Mouse (Mus musculus): ENCODE data around the gene Cks2.

Gene Cks2

DNA sequence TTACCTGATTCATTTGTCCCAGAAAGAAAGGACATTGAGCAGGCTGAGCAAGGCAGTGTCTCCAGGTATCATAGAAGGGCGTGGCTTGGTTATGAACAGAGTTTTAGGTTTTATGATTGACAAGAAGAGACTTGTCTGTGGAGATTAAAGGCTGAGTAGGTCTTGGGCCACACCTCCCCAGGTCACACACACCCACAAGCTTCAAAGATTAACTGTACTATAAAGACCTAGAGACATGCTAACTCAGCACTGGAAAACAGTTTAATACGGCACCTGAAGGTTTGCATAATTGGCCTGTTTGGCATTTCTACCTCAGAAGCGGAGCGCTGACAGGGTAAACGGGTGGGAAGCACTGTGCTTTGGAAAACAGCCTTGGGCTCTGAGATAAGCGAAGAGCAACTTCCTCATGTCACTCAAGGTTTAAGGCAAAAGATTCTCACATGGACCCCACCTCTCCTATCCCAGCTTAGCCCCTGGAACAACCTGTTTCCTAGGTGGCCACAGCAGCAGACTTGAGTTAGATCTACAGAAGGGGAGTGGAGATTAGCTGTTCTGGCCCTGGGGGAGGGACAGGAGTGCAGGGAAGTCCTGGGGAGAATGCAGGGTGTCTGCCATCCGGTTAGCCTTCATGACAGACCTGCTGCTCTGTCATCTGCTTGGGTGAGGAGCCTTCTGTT is 40.4 kb downstream of the Cks2 start:
- peak in 1 of 2 experiments; percentile 8 for DNase-seq

DNA sequence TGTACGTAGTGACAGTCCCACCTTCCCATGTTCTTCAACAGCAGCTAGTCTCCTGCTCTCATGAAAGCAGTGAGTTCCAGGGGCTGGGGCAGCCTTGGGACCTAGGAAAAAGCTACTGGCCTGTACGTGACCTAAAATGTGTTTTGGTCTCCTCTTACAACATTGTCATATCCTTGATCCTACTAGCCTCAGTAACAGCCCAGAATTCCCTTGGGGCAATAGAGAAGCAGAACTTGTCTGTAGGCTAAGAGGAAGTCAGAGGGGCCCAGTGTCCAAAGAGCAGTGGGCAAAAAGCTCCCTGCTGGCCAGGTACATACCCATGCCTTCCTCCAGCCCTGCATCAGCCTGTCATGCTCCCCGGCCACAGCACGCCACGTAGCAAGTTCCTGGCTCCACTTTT is 41.9 kb downstream of the Cks2 start:
- no peak for DNase-seq

DNA sequence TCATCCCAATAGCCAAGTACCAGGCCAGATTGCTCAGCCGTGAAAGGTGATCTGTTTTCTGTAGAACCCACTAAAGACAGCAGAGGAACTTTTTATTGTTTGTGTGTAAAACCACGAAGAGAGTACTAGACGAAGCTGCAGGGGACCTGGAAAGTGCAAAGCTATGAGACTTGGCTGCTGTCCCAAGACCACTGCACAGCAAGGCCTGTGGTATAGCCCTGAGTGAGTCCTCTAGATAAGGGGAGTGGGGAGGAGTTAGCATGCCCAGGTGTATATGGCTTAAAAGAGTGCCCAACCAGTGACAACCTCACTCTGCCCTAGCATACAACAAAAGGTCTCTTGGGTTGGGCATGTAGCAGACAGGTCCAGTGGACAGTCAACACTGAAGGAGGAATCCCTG is 43.7 kb downstream of the Cks2 start:
- no peak for DNase-seq

- DNase-seq, result no peak
These were observed 51.4 kb downstream of the Cks2 start for GRCm38 (mm10) chr13:51696481-51696880.

- no peak for DNase-seq
These were observed 52.4 kb downstream of the Cks2 start for GRCm38 (mm10) chr13:51697455-51697854.

- DNase-seq, result no peak
These were observed 52.9 kb downstream of the Cks2 start for GRCm38 (mm10) chr13:51697897-51698296.

GRCm38 (mm10) chr13:51698318-51698717 is 53.3 kb downstream of the Cks2 start:
- no peak for DNase-seq

Measured in lung, postnatal 4 days (tissue).